Mouse (Mus musculus) cerebellum, postnatal 10 days (tissue): ENCODE measurements around the gene Itpripl1.
"Not testable (repeated sequence)": the region's sequence is repeated elsewhere in the genome, so short reads cannot be mapped to it uniquely, and the experiment has no call there.

Experiments
- DNase-seq, 2 experiments: peaks; one replicate each; pipeline ENCODE4 v3.0.0; 2021; ENCODE audit warnings: mixed read lengths in 2 of 2

Itpripl1 gene

DNA sequence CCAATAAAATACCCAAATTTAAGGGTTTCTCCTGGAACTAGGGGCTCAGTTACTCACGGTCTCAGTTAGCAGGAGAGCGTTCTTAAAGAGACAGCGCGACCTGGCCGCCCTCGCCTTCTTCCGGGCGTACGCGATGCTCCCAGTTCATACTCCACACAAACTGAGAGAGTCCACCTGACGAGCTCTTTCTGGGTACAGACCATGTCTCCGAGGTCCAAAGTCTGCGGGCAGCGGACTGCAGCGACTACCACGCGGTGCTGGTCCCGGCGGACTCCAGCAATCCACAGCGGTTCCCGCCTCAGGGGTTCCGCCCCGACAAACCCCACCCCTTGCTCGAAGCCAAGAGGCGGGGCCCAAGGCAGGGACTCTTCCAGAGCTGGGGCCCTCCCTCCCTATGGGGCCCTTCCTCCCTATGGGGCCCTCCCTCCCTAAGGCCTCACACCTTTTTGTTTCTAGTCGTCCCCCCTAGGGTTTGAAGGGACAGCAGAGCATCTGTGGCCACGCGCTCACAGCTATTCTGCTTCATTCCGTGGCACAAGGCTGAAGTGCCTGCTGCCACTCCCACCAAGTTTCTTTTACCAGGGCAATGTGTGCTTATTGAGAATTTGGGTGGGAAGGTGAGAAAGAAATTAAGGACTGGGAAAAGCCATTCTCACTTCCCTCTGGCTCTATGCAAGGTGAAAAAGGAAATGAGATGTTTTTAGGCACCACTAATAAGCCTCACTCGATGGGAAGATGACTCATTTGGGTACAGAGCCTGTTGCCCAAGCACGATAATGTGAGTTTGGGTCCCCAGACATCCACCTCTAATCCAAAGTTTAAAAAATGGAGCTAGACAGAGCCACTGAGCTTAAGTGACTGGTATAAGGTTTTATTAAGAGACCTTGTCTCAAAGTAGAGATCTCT lies at the start of gene Itpripl1:
Itpripl1 (minus strand) TSS at position 285 of the 906 bp plus-strand sequence.
- DNase-seq, result peak; percentile 57 to 68

GRCm38 (mm10) chr2:127189574-127189973 lies 46.3 kb upstream of the Itpripl1 start:
- no peak for DNase-seq

DNA sequence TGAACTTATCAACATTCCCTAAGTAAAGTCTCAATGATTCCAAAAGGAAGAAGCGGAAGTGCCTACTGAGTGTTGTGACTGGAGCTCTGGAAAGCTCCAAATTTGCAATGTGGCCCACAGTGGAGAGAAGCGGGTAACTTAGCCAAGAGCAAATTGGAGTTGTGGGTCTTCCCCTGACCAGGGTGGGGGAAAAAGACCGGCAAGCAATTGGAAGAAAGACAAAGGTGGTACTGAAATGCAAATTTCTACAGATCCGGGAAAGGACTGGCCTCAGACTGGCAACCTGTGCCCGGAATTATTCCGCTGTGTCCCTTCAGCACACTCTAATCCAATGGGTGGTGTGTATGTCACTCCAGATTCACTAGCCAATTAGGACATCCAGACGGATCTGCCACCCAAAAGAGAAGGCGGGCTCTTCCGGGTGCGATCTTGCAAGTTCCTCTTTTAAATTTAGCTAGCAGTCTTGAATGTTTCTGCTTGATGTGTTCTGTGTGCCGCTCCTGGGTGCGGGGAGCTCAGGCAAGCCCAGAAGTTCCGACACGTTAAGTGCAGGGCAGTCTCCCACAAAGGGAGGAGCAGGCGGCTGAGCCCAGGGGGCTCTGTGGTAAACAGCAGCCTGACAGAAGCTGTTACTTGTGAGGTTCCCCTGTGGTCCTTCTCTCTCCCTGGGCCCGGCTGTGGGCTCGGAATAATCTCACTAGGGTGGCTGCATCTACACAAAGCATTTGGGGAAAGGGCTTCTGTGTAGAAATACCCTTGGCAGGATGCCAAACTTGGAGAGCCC lies 39.5 kb upstream of the Itpripl1 start:
- peak; percentile 86 to 87 for DNase-seq

GRCm38 (mm10) chr2:127166261-127166660 lies 23.0 kb upstream of the Itpripl1 start:
- DNase-seq, result peak; percentile 57 to 74

DNA sequence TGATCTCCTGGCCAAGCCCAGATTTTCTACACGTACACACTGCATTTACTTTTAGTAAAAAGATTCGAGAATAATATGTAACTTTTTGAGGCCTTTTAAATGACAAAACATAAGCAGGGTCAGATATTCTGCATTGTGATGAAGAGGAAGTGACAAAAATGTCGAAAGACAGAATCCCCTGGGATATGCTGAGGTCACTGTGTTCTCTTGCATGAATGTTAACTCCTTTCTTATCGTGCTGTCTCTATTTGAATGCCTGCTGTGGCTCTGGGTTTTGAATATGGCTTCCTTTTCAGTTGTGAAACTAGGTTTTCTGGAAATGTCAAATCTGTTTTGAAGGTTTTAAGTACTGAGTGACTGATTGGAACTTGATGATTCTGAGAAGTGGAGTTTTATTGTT lies 22.4 kb upstream of the Itpripl1 start:
- no peak for DNase-seq

DNA sequence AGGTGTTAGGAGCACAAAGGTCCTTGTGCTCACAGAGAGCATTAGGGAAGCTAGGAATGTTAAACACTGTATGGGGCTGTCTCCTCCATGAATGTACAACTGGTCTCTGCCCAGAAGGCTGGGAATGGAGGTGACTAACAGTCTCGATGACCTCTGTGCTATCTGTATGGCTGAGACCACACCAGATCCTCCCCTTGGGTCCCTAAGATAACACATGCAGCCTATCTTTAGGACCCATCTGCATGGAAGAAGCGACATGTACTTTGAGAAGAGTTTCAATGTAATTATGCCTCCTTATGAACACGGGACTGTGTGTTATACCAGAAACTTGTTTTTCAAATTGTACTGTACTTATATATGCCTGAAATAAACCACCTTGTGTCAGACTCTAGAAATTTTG lies 2.5 kb upstream of the Itpripl1 start:
- DNase-seq, result no peak

DNA sequence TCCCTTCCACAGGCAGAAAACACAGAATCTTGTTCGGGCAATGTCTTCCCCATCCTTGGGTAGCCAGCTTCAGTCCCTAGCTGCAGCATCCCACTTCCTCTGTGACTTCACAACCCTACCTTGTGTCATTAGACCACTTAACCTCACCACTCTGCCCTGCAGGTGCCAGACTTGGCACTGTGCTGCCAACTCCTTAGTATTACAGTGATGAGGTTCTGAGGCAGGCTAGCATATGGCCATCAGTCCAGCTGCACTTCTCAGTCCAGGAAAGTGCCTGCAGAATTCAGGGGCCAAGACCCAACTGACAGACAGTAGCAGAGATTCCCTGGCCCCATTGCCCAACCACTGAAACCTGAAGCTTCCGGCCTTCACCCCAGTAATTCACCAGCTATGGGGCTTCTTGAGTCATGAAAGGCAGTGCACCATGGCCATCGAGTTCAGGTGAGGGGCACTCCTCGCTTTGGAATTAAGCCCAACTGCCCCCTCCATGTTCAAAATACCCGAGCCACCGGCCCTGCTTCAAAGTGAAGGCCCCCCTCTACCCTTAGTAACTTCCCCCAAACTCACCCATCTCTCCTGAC lies 575 bp downstream of the Itpripl1 start:
- DNase-seq, result peak; percentile 12 to 20

- no peak for DNase-seq
These were observed 1.2 kb downstream of the Itpripl1 start for GRCm38 (mm10) chr2:127142031-127142430.

DNA sequence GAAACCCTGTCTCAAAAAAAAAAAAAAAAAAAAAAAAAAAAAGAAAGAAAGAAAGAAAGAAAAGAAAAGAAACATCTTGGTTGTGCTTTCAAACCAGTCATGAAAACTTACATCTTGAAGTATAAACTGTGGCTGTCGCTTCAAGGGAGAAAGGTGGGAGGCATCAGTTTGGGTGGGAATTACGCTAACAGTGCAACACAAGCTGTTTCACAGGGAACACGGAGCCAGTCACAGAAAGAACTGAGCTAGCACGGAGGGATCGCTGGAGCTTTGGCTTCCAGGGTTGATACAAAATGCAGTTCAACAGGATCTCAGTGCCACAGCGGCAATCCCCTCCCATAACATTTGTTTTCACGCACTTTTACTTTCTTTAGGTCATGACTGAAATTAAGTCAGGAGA lies 3.2 kb downstream of the Itpripl1 start:
- no peak for DNase-seq

DNA sequence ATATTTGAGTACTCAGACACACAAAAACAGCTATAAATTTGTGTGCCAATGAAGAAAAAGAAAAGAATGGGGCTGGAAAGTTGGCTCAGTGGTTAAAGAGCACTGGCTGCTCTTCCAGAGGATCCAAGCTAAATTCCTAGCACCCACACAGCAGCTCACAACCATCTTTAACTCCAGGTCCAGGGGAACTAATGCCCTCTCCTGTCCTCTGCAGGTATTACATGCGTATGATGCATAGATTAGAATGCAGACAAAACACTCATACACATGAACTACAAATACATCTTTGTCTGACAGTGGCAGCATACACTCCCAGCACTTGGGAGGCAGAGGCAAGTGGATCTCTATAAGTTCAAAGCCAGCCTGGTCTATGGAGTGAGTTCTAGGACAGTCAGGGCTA lies 3.6 kb downstream of the Itpripl1 start:
- no peak for DNase-seq

DNA sequence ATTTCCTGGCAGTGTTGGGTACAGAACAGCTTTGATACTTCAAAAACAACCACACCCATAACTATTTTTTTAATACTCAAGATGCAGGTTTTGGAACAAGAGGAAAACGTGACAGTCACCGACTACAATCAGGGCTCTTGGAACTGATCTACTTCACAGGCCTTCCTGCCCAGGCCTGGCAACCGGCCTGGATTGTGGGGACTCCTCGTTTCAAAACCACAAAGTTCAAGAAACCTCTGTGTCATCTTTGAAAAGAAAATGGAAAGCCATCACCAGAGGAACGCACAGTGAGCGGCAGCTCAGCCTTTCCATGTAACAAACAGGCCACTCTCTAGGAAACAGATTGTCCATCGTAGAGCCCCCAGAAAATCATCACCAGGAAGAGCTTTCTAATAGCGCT lies 4.1 kb downstream of the Itpripl1 start:
- DNase-seq, result no peak

DNA sequence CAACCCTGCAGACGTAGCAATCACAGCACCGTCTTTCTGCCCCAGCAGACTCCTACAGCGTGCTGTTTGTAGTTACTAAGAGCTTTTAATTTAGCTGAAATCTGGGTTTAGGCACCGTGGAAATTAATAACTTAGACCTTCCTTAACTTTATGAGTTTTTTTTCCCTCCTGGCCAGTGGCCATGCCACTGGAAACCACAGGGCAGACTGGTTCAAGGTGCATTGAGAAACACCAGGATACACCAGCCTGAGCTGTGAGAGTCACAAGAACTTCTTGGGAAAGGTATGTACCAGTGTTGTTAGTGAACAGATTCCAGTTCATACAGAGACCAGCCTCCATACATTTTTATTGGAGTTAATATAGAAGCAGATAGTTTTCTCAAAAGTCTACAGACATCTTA lies 4.8 kb downstream of the Itpripl1 start:
- DNase-seq, result no peak

DNA sequence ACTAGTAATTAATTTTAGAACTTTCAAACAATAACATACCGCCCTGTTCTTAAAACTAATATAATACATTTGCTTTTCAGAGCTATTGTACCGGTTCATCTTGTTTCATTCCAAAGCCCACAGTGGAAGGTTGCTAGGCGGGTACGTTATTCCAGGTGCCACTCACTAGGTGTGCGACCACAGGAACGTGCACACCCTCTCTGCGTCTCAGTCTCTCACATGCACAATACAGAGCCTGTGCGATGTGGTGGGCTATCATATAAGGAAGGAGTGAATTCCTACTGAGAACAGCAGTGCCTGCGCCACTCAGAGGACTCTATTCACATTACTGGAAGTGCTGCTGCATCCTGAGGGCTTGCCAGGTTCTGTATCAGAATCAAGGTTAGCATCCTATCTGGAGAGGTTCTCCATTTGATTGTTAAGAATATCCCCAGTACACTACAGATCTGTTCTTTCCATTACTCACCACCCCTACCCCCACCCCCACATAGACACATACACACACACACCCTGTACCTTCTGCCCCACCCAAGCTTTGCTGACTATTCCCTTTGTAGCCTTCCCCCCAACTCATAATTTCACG lies 5.3 kb downstream of the Itpripl1 start:
- DNase-seq, result no peak

DNA sequence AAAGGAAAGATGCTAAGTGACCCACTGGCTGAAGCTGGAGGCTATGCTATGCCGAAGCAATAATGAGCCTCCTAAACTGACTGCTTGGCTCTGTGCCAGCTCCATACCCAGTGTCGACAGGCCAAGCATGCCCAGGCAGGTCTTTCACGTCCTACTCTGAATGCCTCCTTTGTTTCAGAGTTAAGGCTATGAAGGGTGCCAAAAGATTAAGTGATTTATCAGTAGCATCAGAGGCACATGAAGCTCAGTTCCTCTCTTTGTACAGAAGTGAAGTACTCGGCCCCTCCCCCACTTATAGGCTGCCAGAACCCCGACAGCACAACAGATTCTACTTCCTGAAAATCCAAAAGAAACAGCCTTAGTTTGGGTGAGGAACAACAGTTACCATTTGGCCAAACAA lies 6.3 kb downstream of the Itpripl1 start:
- DNase-seq, result peak; percentile 64 to 65

- DNase-seq, result not testable (repeated sequence)
These were observed 8.0 kb downstream of the Itpripl1 start for GRCm38 (mm10) chr2:127135255-127135654.

DNA sequence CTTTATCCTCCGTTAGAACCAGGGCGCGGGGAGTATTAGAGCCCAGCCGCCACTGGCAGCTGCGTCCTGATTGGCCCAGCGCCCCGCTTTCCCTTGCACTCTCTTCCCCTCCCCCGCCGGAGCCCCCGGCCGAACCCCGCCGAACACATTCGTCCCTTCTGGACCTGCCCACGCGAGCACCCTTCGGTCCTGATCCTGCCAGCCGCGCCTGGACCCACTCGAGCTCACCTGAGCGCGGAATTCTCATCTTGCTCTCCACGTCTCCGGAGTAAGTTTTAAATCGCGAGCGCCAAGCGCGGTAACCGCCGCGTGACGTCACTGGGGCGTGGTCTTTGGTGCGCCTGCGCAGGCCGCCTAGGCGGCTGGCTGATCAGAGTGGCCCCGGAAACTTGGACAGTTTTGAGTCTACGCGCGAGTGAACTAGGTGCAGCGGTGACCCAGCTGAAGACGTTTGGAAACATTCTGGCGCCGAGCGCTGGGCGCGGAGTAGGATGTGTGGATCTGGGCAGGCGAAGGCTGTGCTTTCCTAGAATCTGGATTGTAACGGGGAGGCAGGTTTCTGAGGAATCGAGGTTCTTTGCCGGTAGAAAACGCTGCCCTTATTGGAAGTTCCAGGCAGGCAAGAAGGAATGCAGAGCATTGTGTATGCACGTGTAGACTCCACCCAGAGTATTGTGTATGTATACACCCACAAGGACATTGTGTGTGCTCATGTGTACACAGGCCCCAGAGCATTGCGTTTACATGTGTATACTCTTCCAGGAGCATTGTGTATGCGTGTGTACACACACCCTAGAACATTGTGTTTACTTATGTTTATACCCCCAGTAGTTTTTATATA lies 9.4 kb downstream of the Itpripl1 start, which contains the start of gene Ncaph:
Ncaph (minus strand) TSS at position 334 of the 841 bp plus-strand sequence.
- DNase-seq, result peak; percentile 97 to 98

GRCm38 (mm10) chr2:127131353-127131752 lies 11.9 kb downstream of the Itpripl1 start:
- no peak for DNase-seq

DNA sequence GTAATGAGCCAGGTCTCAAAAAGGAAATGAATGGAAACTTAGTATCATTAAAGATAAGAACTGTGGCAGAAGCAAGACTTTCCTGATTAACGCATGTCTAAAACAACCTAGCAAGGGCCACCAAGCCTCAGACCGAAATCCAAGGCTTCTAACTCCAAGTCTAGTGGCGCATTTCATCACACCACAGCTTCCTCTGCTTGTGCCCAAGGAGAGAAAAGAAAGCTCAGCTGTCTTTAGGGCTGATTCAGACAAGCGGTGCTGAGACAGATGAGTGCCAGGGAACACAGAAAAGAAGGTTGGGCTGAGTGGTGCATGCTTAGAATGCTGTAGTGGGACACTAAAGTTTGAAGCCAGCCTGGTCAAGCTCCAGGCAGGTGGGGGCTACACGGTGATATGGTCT lies 14.3 kb downstream of the Itpripl1 start:
- no peak for DNase-seq

DNA sequence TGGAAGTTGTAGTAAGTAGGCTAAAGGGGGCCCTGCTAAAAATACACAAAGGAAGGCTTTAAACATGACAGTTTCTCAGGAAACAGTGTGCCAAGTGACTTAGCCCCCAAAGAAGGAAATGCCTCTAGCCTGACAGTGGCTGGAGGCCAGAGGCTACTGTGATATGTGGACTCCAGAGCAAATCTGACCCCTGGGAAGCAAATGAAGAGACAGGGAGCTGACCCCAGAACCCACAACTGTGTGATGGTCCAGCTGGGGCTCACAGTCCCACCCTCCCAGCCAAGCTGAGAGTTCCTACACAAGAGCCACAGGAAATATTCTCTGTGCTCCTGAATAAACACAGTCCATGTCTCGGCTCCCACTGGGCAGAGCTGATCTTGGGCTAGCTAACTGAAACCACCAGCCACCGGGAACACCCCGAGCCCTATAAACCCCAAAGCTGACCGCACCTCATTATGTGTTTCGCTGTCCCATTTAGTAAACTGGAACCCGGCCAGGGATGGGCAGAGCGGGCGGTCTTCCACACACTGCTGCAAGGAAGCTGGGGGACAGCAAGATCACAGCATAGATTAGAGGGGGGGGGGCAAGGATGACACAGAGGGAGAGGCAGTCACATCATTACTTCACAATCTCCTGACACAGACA lies 21.5 kb downstream of the Itpripl1 start:
- no peak for DNase-seq

DNA sequence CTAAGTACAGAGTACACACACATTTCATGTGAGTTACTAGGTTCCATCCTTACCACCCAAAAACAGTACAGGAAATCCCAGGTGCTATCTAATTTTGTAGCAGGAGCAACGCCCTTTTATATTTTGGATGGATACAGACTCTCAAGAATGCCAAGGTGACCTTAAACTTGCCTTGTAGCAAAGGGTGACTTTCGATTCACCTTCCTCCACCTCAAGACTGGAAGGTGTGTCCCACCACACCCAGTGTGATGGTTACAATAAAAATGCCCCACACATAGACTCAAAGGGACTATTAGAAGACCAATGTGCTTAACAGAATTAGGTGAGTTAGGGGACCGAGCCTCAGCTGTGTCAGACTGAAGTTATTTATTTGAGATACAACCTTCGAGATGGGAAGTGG lies 34.3 kb downstream of the Itpripl1 start:
- no peak for DNase-seq

DNA sequence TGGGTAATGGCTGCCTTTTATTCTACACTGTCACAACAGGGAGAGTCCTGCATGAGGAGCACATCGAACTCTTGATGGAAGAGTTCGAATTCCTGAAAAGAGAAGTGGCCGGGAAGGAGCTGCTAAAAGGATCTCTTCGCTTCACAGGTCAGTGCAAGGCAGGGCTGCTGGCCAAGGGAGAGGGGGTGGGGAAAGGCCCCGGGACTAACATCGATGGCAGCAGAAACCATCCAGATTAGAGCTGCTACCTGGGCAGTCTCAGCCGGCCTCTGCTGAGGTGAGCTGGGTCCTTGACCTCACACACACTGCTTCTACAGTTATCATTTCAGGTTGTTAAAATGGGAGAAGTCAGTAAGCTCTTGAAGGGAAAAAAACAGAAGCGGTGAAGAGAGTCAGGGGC lies 51.2 kb downstream of the Itpripl1 start:
- DNase-seq, result no peak

GRCm38 (mm10) chr2:127090151-127090550 lies 53.1 kb downstream of the Itpripl1 start:
- not testable (repeated sequence) for DNase-seq
